ENCODE assay signal across 9 mouse cellular contexts in the genomic region with DNA sequence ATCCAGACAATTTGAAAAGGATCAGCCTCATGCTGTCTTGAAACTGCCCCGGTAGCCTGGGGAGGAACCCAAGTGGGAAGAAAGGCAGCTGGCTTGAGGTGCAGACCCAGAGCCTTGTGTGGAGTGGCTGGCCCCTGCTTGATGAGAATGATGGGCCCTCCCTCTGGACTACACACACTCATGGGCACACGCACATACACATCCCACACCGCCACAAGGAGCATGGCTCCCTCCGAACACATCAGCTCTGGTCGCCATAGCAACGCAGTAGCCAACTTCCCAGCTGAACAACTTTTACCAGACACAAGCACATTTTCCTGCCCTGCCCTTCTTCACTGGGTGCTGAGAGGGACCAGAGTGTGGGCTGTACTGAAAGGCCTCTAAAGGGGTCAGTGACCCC.
DNase-seq lines count a peak whose midpoint lies in the region; ATAC-seq and TF ChIP-seq lines count a peak whose summit lies in the region.
"Had no signal": no experiment of that assay in that cellular context is flagged by ENCODE, and none has a peak within 500 bp of the region (broad histone marks: within the 10 kb centered on the region; RNA-seq: fewer than 3 reads in every experiment).

No protein-coding gene starts in this region.

- no peak overlapping the region for H3K4me2 ChIP-seq in forebrain, embryonic 16.5 days (ENCODE audit: low read length)
- H3K4me2 ChIP-seq in limb, embryonic 14.5 days (replicated peaks; ENCODE audit: low read depth, low read length, severe bottlenecking): no peak overlapping the region

- H3K27me3 ChIP-seq in forebrain, embryonic 16.5 days (replicated peaks; ENCODE audit: control insufficient read depth, insufficient read depth, low read length): no peaks in the 10 kb centered on the region
- H3K27me3 ChIP-seq in limb, embryonic 14.5 days (ENCODE audit: control insufficient read depth, insufficient read depth, low read length): peaks cover 11% of the 10 kb centered on the region

- ATAC-seq in forebrain, embryonic 16.5 days: peak; percentile 45; the same call in 1 of the 2 replicates
- no peak for ATAC-seq in limb, embryonic 14.5 days (ENCODE audit: low FRiP score, low read depth)
- ATAC-seq in inflammation-experienced regulatory T-cells, adult 6 months: no peak

- no peak for TF ChIP-seq POLR2A in limb, embryonic 14.5 days (IDR thresholded peaks at IDR 0.05; ENCODE audit: borderline replicate concordance, extremely low read depth, insufficient read depth, insufficient read length)

- peak; percentile 40 for DNase-seq in layer of hippocampus, adult 11-12 months (ENCODE audit: low spot score)
- no peak for DNase-seq in layer of hippocampus, postnatal 36 days
- DNase-seq in limb, embryonic 14.5 days (ENCODE audit: low spot score): no peak
- DNase-seq in right cerebral cortex, postnatal 36 days (ENCODE audit: low spot score in 2 of 2): peak; percentile 31 to 32
- no peak for DNase-seq in thymus, adult 18-20 months
- DNase-seq in adrenal gland, adult 18-20 months (ENCODE audit: low spot score in 2 of 2): no peak
- DNase-seq: kidney, adult 11 months had no signal

- no peaks in the 10 kb centered on the region for H3K9me3 ChIP-seq in forebrain, embryonic 16.5 days (ENCODE audit: control insufficient read depth, low read length)
- no peaks in the 10 kb centered on the region for H3K9me3 ChIP-seq in limb, embryonic 14.5 days (ENCODE audit: control insufficient read depth, low read length)

- WGBS in forebrain, embryonic 16.5 days: 11% methylated on average over 6 of the region's 6 CpGs
- 27% methylated on average over 6 of the region's 6 CpGs for WGBS in limb, embryonic 14.5 days

- peaks cover 27% of the 10 kb centered on the region for H3K4me1 ChIP-seq in forebrain, embryonic 16.5 days (replicated peaks; ENCODE audit: control insufficient read depth, insufficient read depth, low read length)
- peaks cover 15% of the 10 kb centered on the region for H3K4me1 ChIP-seq in limb, embryonic 14.5 days (ENCODE audit: control insufficient read depth, insufficient read depth, low read length)

- no peak overlapping the region for H3K27ac ChIP-seq in forebrain, embryonic 16.5 days (ENCODE audit: low read length)
- no peak overlapping the region for H3K27ac ChIP-seq in limb, embryonic 14.5 days (replicated peaks; ENCODE audit: low read depth, low read length)

- H3K9ac ChIP-seq in forebrain, embryonic 16.5 days (replicated peaks; ENCODE audit: low read depth, low read length): no peak overlapping the region
- 0 out of 2 replicates have a peak overlapping the region, but pooled peaks have one; percentile 16 for H3K9ac ChIP-seq in limb, embryonic 14.5 days (ENCODE audit: low read depth, low read length, severe bottlenecking)

- no peak overlapping the region for H3K4me3 ChIP-seq in forebrain, embryonic 16.5 days (replicated peaks; ENCODE audit: low read length)
- no peak overlapping the region for H3K4me3 ChIP-seq in limb, embryonic 14.5 days (replicated peaks; ENCODE audit: low read length)

- no peaks in the 10 kb centered on the region for H3K36me3 ChIP-seq in forebrain, embryonic 16.5 days (ENCODE audit: control insufficient read depth, insufficient read depth)
- H3K36me3 ChIP-seq in limb, embryonic 14.5 days (ENCODE audit: control insufficient read depth, insufficient read depth, low read length): no peaks in the 10 kb centered on the region

Comparison
In these comparisons a context has a peak if more than half of its experiments do, and no peak if none do; other contexts are left out.
1. DNase-seq: peak in layer of hippocampus, adult 11-12 months (single experiment) and right cerebral cortex, postnatal 36 days (2 of 2); none in layer of hippocampus, postnatal 36 days (0 of 2), limb, embryonic 14.5 days (single experiment), thymus, adult 18-20 months (0 of 2) and adrenal gland, adult 18-20 months (0 of 2).